Mouse (Mus musculus): Measurements from ENCODE around the gene Kdm2b.

- TF ChIP-seq POLR2A (IDR thresholded peaks at IDR 0.05; ENCODE audit: low read depth, low read length) (no peak), CTCF (IDR thresholded peaks at IDR 0.05; ENCODE audit: borderline replicate concordance, insufficient read depth, low read length) (no peak)
These were observed 4.8 kb upstream of the Kdm2b start for GRCm38 (mm10) chr5:122994303-122994846.
